Mouse (Mus musculus) kidney, embryonic 14.5 days (tissue): Measurements from ENCODE around the gene Rnase10. TPM values are rescaled to one million over a fixed set of nuclear protein-coding genes. Genes with fewer than 3 reads are reported as not detected.
"Not testable (repeated sequence)": the region's sequence is repeated elsewhere in the genome, so short reads cannot be mapped to it uniquely, and the experiment has no call there.

Source experiments
- ATAC-seq: fragments of 200-750 bp; cut with Nextera tagmentation; 2 replicates; pipeline ENCODE4 v1.8.0; 2017; ENCODE audit warnings: moderate number of reproducible peaks, mild to moderate bottlenecking, moderate TSS enrichment, moderate library complexity; ENCODE audit not compliant: low FRiP score, low TSS enrichment
- H3K27ac ChIP-seq: fragments of 300-500 bp; sonication (generic); 2 replicates; pipeline ENCODE4 v1.5.1; 2014; ENCODE audit warnings: low read depth, mild to moderate bottlenecking, low read length, moderate library complexity, mixed read lengths
- H3K27me3 ChIP-seq: fragments of 300-500 bp; sonication (generic); 2 replicates; pipeline ENCODE4 v1.6.1; 2014; ENCODE audit warnings: mild to moderate bottlenecking, low read length; ENCODE audit not compliant: control insufficient read depth, insufficient read depth
- H3K36me3 ChIP-seq: fragments of 300-500 bp; sonication (generic); 2 replicates; pipeline ENCODE4 v1.6.1; 2014; ENCODE audit warnings: low read length, mixed read lengths; ENCODE audit not compliant: control insufficient read depth, insufficient read depth
- H3K4me1 ChIP-seq: fragments of 300-500 bp; sonication (generic); 2 replicates; pipeline ENCODE4 v1.6.1; 2014; ENCODE audit warnings: low read length, mixed read lengths; ENCODE audit not compliant: control insufficient read depth, insufficient read depth
- H3K4me2 ChIP-seq: fragments of 300-500 bp; sonication (generic); replicated peaks from 2 replicates; pipeline ENCODE4 v1.6.1; 2014; ENCODE audit warnings: low read depth, mild to moderate bottlenecking, low read length
- H3K4me3 ChIP-seq: fragments of 300-500 bp; sonication (generic); 2 replicates; pipeline ENCODE4 v1.5.1; 2014; ENCODE audit warnings: mild to moderate bottlenecking, low read length
- H3K9ac ChIP-seq: fragments of 300-500 bp; sonication (generic); 2 replicates; pipeline ENCODE4 v1.6.1; 2014; ENCODE audit warnings: low read depth, mild to moderate bottlenecking, low read length, moderate library complexity
- H3K9me3 ChIP-seq: fragments of 300-500 bp; sonication (generic); 2 replicates; pipeline ENCODE4 v1.6.1; 2016; ENCODE audit warnings: low read length; ENCODE audit not compliant: control insufficient read depth
- WGBS: fragments of 180-500 bp; shearing (Covaris S2); extraction: QIAGEN DNeasy Blood & Tissue Kit; methylation state at CpG from one replicate; pipeline ENCODE4 v1.1.7; 2014; 5-methylcytosine and 5-hydroxymethylcytosine counted together
- polyA plus RNA-seq: library from polyadenylated mRNA; unstranded; fragments of >200 nt; fragmentation: Nextera tagmentation; extraction: Ambion mirVana; gene quantifications from 2 replicates; pipeline ENCODE4 v1.2.1, GENCODE M21; 2014

Rnase10 gene
- polyA plus RNA-seq, 1 experiment from 2014 or later: not detected

DNA sequence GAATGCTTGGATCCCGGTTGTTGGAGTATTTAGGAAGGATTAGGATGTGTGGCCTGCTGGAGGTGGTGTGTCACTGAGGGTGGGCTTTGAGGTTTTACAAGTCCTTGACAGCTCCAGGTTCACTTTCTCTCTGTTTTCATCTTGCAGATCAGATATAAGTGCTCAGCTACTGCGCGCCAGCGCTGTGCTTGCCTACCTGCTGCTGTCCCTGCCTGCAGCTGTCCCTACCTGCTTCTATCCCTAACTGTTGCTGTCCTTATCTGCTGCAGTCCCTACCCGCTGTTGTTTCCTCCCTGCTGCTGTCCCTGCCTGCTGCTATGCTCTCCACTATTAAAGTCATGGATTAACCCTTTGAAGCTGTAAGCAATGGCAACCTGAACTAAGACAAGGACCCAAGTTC lies 32.5 kb upstream of the Rnase10 start:
- H3K9me3 ChIP-seq: no peaks in the 10 kb centered on the region
- H3K36me3 ChIP-seq: no peaks in the 10 kb centered on the region
- H3K4me2 ChIP-seq: no peak overlapping the region
- ATAC-seq: no peak
- H3K4me1 ChIP-seq: no peaks in the 10 kb centered on the region
- WGBS: 73% methylated on average over 5 of the region's 5 CpGs
- no peak overlapping the region for H3K4me3 ChIP-seq
- H3K27me3 ChIP-seq: no peaks in the 10 kb centered on the region
- H3K9ac ChIP-seq: no peak overlapping the region
- no peak overlapping the region for H3K27ac ChIP-seq

DNA sequence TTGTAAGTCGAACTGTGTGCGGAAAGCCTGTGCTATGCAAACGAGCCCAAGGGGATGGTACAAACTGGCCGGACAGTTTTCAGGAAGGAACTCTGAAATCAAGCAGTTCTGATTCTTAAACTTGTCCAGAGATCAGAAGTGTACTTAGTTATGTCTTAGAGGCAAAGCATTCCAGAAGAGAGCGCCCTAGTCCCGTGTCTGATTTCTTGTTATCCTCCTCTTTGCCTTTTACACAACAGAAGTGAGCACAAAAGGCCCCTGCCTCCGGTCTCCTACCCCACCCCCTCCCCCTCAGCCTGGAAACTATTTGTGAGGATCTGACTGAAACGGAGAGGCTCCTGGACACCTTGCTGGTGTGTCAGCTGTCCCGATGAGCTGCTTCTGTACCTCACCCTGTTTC lies 30.9 kb upstream of the Rnase10 start:
- Histone ChIP-seq H3K27me3 (no peaks in the 10 kb centered on the region), H3K4me3 (no peak overlapping the region), H3K9ac (no peak overlapping the region), H3K27ac (no peak overlapping the region), H3K9me3 (no peaks in the 10 kb centered on the region), H3K4me1 (peaks cover 7% of the 10 kb centered on the region; the same call in 1 of the 2 replicates), H3K36me3 (no peaks in the 10 kb centered on the region), H3K4me2 (no peak overlapping the region)
- WGBS: 21% methylated on average over 9 of the region's 9 CpGs
- ATAC-seq: no peak

DNA sequence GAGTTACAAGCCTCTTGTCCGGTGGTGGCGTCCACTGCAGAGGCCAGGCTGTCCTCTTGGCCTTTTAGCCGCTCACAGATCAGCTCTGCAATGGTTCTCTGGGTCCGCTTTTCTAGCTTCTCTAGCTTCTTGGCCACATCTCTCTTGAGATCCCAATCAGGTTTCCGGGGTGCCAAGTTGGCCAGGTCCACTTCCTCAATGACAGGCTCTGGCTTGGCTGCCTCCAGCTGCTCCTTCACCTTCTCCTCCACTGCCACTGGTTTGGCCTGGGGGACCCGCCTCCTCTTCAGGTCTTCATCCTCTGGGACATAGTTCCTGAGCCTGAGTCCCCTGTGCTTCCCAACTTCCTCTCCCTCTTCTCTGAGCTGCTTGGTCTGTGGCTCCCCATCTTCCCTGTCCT lies 29.1 kb upstream of the Rnase10 start:
- H3K4me1 ChIP-seq, H3K27ac ChIP-seq, H3K4me3 ChIP-seq, H3K36me3 ChIP-seq, H3K4me2 ChIP-seq, H3K9me3 ChIP-seq, H3K27me3 ChIP-seq, H3K9ac ChIP-seq, ATAC-seq: not testable (repeated sequence)
- 79% methylated on average over 6 of the region's 6 CpGs for WGBS

DNA sequence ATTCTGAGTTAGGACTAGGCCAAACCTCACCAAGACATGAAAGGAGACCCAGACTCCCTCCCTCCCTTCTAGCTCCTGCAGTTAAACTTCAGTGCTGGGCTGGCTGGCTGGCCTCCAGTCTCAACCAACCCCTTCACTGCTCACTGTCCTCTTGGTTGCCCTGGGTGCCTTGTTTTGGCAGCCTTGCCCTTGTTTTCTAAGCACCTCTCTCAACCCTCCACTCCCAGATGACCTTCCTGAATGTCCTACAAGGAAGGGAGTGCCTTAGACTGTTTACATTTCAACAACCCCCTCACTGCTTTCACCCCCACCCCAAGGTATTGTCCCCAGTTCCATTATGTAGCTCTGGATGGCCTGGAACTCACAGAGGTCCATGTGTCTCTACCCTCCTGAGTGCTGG lies 27.9 kb upstream of the Rnase10 start:
- peaks cover 7% of the 10 kb centered on the region; the same call in 1 of the 2 replicates for H3K4me1 ChIP-seq
- no peak for ATAC-seq

DNA sequence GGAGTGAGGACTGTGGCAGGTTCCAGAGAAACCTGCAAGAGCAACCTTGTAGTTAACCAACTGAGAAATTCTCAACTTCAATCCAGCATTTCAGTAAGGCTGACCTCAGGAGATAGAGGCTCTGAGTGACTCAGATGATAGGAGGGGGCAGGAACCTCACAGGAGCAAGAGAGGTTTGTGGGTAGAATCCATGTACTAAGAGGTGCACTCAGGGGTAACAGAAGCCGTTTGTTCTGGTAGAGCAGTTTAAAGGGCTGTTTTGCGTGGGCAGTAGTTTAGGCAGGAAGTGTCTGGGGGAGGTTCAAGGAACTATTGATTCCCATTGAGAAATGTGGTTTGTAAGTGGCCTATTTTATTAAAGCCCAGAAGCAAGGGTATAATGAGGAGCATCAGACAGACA lies 26.3 kb upstream of the Rnase10 start:
- 6% methylated on average over 2 of the region's 2 CpGs for WGBS
- Histone ChIP-seq H3K4me2 (no peak overlapping the region), H3K9ac (no peak overlapping the region), H3K27me3 (no peaks in the 10 kb centered on the region), H3K27ac (peak overlapping the region; percentile 42; the same call in 1 of the 2 replicates), H3K4me1 (peaks cover 7% of the 10 kb centered on the region; the same call in 1 of the 2 replicates), H3K4me3 (no peak overlapping the region), H3K36me3 (no peaks in the 10 kb centered on the region), H3K9me3 (no peaks in the 10 kb centered on the region)
- ATAC-seq: peak; percentile 83

More for the DNA sequence above, 27.9 kb upstream of the Rnase10 start:
- Histone ChIP-seq H3K9me3 (no peaks in the 10 kb centered on the region), H3K36me3 (no peaks in the 10 kb centered on the region), H3K4me3 (no peak overlapping the region), H3K27ac (peak overlapping the region; percentile 32; the same call in 1 of the 2 replicates), H3K27me3 (no peaks in the 10 kb centered on the region), H3K4me2 (no peak overlapping the region), H3K9ac (no peak overlapping the region)

DNA sequence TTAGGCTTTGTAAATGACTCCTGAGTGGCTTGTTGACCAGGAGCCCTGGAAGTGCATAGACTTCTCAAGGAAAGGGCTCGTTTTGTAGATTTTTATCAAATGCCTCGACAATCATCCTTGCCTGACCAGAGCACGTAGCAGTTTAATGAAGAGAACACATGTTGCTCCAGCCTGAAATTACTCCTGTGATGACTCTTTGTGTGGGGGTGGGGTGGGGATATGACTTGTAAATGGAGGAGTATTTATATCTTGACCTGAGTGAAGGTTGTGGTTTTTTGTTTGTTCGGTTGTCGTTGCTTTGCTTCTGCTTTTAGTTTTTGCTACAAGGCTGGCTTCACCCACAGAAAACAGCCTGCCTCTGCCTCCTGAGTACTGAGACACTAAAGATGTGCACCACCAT lies 25.7 kb upstream of the Rnase10 start:
- WGBS: 59% methylated on average over 5 of the region's 5 CpGs
- H3K4me3 ChIP-seq: no peak overlapping the region
- ATAC-seq: no peak

DNA sequence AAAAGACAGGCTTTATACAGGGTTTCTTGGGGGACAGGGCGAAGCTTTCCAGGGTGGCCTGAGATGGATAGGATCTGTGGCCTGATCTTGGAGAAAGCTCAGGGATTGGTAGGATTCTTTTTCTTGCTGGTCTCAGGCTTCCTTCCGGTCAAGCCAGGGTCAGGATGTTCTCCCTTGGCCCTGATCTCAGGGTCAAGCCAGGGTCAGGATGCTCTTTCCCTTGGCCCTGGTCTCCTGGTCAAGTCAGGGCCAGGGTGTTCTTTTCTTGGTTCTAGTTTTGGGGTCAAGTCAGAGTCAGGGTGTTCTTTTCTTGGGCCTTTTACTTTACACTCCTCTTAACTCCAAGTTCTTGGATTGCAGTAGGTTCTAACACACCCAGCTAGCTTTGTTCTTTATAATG lies 19.9 kb upstream of the Rnase10 start:
- Histone ChIP-seq H3K27me3 (no peaks in the 10 kb centered on the region), H3K9ac (no peak overlapping the region), H3K4me1 (no peaks in the 10 kb centered on the region), H3K9me3 (no peaks in the 10 kb centered on the region), H3K4me2 (no peak overlapping the region), H3K36me3 (no peaks in the 10 kb centered on the region), H3K27ac (no peak overlapping the region), H3K4me3 (no peak overlapping the region)
- WGBS: 91% methylated on average over 2 of the region's 2 CpGs
- ATAC-seq: no peak

More for the DNA sequence above, 25.7 kb upstream of the Rnase10 start:
- no peaks in the 10 kb centered on the region for H3K9me3 ChIP-seq
- no peaks in the 10 kb centered on the region for H3K36me3 ChIP-seq
- no peaks in the 10 kb centered on the region for H3K27me3 ChIP-seq
- H3K4me2 ChIP-seq: no peak overlapping the region
- no peak overlapping the region for H3K27ac ChIP-seq
- no peak overlapping the region for H3K9ac ChIP-seq
- peaks cover 7% of the 10 kb centered on the region; the same call in 1 of the 2 replicates for H3K4me1 ChIP-seq

DNA sequence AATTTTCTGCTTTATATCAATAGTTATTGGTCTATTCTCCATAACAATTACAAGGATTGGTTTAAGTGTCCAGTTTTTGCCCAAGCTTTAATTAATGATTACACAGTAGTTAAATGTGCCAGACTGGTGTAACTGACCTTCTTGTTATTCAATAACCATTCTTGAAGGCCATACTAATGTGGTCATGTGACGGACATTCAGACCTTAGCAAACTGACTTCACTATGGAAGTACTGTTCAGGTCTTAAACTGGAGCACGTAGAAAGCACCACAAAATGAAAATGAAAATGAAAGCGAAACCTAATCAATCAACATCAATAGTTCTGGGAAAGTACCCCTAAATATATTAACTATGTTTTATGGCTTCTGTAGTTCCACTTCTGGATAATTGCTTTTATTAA lies 16.5 kb upstream of the Rnase10 start:
- H3K27ac ChIP-seq: no peak overlapping the region
- H3K4me2 ChIP-seq: no peak overlapping the region
- 82% methylated on average over 3 of the region's 3 CpGs for WGBS
- ATAC-seq: no peak
- H3K4me3 ChIP-seq: no peak overlapping the region
- no peaks in the 10 kb centered on the region for H3K27me3 ChIP-seq
- no peaks in the 10 kb centered on the region for H3K9me3 ChIP-seq
- no peaks in the 10 kb centered on the region for H3K36me3 ChIP-seq
- H3K9ac ChIP-seq: no peak overlapping the region
- H3K4me1 ChIP-seq: no peaks in the 10 kb centered on the region

DNA sequence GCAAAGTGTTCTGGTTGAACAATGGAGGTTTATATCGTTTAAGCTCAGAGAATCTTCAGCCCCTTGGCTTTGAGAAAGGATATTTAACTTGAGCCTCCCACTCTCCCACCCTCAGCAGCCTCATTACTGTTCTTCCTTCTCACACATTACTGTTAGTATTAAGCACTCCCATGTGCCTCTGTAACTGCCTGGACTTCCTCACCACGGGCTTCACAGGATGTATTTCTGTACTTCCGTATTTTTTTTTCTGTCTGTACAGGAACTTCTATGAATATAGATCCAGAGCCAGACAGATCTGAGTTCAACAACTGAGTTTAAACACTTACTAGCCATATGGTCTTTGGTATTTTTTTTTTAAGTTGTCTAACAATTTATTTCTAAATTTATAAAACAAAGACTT lies 10.5 kb upstream of the Rnase10 start:
- H3K4me2 ChIP-seq: no peak overlapping the region
- H3K36me3 ChIP-seq: no peaks in the 10 kb centered on the region
- ATAC-seq: no peak
- H3K4me3 ChIP-seq: no peak overlapping the region
- H3K9ac ChIP-seq: no peak overlapping the region
- no peaks in the 10 kb centered on the region for H3K4me1 ChIP-seq
- H3K9me3 ChIP-seq: no peaks in the 10 kb centered on the region
- H3K27me3 ChIP-seq: no peaks in the 10 kb centered on the region
- 73% methylated on average over 3 of the region's 3 CpGs for WGBS
- H3K27ac ChIP-seq: no peak overlapping the region
